Mouse (Mus musculus) forebrain, embryonic 16.5 days (tissue): Measurements from ENCODE around the gene Fcrlb. TPM values are rescaled to one million over a fixed set of nuclear protein-coding genes. Genes with fewer than 3 reads are reported as not detected.

Experiments
- ATAC-seq: fragments of 200-750 bp; cut with Nextera tagmentation; 2 replicates; pipeline ENCODE4 v1.8.0; 2017; ENCODE audit warnings: mild to moderate bottlenecking, moderate library complexity
- H3K27ac ChIP-seq: fragments of 300-500 bp; sonication (generic); 2 replicates; pipeline ENCODE4 v1.5.1; 2014; ENCODE audit warnings: low read length, control low read depth
- H3K27me3 ChIP-seq: fragments of 300-500 bp; sonication (generic); replicated peaks from 2 replicates; pipeline ENCODE4 v1.6.1; 2014; ENCODE audit warnings: low read length; ENCODE audit not compliant: control insufficient read depth, insufficient read depth
- H3K36me3 ChIP-seq: fragments of 300-500 bp; sonication (generic); 2 replicates; pipeline ENCODE4 v1.6.1; 2014; ENCODE audit not compliant: control insufficient read depth, insufficient read depth
- H3K4me1 ChIP-seq: fragments of 300-500 bp; sonication (generic); replicated peaks from 2 replicates; pipeline ENCODE4 v1.6.1; 2014; ENCODE audit warnings: low read length; ENCODE audit not compliant: control insufficient read depth, insufficient read depth
- H3K4me2 ChIP-seq: fragments of 300-500 bp; sonication (generic); 2 replicates; pipeline ENCODE4 v1.6.1; 2014; ENCODE audit warnings: mild to moderate bottlenecking, low read length, control low read depth
- H3K4me3 ChIP-seq: fragments of 300-500 bp; sonication (generic); replicated peaks from 2 replicates; pipeline ENCODE4 v1.5.1; 2014; ENCODE audit warnings: mild to moderate bottlenecking, low read length, control low read depth
- H3K9ac ChIP-seq: fragments of 300-500 bp; sonication (generic); replicated peaks from 2 replicates; pipeline ENCODE4 v1.6.1; 2014; ENCODE audit warnings: low read depth, low read length, control low read depth
- H3K9me3 ChIP-seq: fragments of 300-500 bp; sonication (generic); 2 replicates; pipeline ENCODE4 v1.6.1; 2016; ENCODE audit warnings: low read length; ENCODE audit not compliant: control insufficient read depth
- WGBS: fragments of 180-500 bp; shearing (Covaris S2); extraction: QIAGEN DNeasy Blood & Tissue Kit; methylation state at CpG from one replicate; pipeline ENCODE4 v1.1.7; 2014; 5-methylcytosine and 5-hydroxymethylcytosine counted together
- polyA plus RNA-seq: library from polyadenylated mRNA; unstranded; fragments of >200 nt; fragmentation: Nextera tagmentation; extraction: Ambion mirVana; gene quantifications from 2 replicates; pipeline ENCODE4 v1.2.1, GENCODE M21; 2015

Fcrlb gene
- polyA plus RNA-seq, 1 experiment from 2014 or later, result 0.22 TPM

DNA sequence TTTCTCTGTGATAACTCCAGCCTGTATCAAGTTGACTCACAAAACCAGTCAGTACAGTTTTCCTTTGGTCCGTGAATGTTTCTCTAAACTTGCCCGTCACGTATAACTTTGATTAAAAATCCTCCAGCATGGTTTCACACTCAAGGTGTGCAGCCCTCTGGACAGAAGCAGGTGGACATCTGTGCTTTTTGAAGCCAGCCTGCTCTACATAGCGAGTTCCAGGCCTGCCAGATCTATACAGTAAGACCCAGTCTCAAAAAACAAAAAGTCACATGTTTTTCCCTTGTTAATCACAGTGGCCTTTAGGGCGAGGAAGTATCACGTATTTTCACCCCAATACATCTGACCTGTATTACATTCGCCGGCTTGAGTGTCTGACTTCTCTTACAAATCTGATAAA is 28.4 kb downstream of the Fcrlb start:
- Histone ChIP-seq H3K4me3 (peak overlapping the region; percentile 64), H3K4me2 (peak overlapping the region; percentile 83), H3K27ac (no peak overlapping the region; the same call in 1 of the 2 replicates), H3K9ac (peak overlapping the region; percentile 73), H3K4me1 (peaks cover 15% of the 10 kb centered on the region), H3K9me3 (no peaks in the 10 kb centered on the region), H3K36me3 (peaks cover under 1% of the 10 kb centered on the region), H3K27me3 (no peaks in the 10 kb centered on the region)
- no peak for ATAC-seq
- 25% methylated on average over 8 of the region's 8 CpGs for WGBS

DNA sequence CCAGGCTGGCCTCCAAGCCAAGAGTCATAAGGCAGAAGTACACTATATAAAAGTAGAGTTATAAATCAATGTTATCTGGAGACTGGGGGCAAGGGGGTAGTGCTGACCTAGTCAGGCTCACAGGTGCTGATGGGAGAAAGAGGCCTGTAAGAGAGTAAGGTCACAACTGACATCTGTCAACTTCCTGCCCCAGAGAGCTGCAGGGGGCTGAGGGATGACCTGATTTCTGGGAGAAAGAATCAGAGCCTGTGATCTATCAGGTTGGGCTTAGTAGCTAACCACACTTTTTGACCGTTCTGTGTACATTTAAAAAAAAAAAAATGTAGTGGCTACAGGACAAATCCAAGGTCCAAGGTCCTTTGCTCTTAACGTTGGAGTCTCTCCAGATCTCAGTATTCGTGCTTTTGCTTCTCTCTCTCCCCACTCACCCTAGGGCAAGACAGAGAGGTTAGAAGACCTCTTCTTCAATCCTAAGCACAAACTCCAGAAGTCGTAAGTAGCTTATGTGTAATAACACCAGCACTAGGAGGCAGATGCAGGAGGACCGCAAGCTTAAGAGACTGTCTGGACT is 29.7 kb downstream of the Fcrlb start:
- Histone ChIP-seq H3K27me3 (no peaks in the 10 kb centered on the region), H3K36me3 (peaks cover 6% of the 10 kb centered on the region), H3K27ac (no peak overlapping the region), H3K4me3 (no peak overlapping the region), H3K4me1 (peaks cover 15% of the 10 kb centered on the region), H3K4me2 (no peak overlapping the region), H3K9ac (no peak overlapping the region), H3K9me3 (no peaks in the 10 kb centered on the region)
- WGBS, result 91% methylated on average over 5 of the region's 5 CpGs
- ATAC-seq, result no peak

DNA sequence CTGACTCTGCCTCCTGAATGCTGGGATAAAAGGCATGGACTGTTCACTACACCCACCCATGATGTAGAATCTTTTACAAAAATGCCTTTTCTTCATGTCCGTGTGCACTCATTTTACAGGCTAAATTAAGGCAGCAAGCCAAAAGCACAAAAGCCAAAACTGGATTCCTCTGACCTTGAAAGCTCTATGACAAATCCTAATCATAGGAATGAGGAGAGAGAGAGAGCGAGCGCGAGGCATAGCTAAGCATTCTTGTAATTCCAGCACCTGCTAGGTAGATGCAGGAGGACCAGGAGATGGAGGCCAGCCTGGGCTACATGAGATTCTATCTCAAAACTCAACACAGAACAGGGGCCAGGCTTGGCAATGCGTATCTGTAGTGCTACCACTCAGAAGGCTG is 35.8 kb downstream of the Fcrlb start:
- Histone ChIP-seq H3K36me3 (peaks cover 11% of the 10 kb centered on the region), H3K27ac (no peak overlapping the region), H3K4me1 (no peaks in the 10 kb centered on the region), H3K4me3 (no peak overlapping the region), H3K9me3 (no peaks in the 10 kb centered on the region), H3K4me2 (no peak overlapping the region), H3K27me3 (no peaks in the 10 kb centered on the region), H3K9ac (no peak overlapping the region)
- WGBS, result 93% methylated on average over 5 of the region's 5 CpGs
- no peak for ATAC-seq

GRCm38 (mm10) chr1:170875676-170876075 is 37.1 kb downstream of the Fcrlb start:
- no peak overlapping the region for H3K4me2 ChIP-seq
- 93% methylated on average over 3 of the region's 3 CpGs for WGBS
- peaks cover 13% of the 10 kb centered on the region for H3K36me3 ChIP-seq
- no peak for ATAC-seq
- no peaks in the 10 kb centered on the region for H3K9me3 ChIP-seq
- H3K27ac ChIP-seq, result no peak overlapping the region
- H3K4me1 ChIP-seq, result no peaks in the 10 kb centered on the region
- no peaks in the 10 kb centered on the region for H3K27me3 ChIP-seq
- H3K9ac ChIP-seq, result no peak overlapping the region
- H3K4me3 ChIP-seq, result no peak overlapping the region

DNA sequence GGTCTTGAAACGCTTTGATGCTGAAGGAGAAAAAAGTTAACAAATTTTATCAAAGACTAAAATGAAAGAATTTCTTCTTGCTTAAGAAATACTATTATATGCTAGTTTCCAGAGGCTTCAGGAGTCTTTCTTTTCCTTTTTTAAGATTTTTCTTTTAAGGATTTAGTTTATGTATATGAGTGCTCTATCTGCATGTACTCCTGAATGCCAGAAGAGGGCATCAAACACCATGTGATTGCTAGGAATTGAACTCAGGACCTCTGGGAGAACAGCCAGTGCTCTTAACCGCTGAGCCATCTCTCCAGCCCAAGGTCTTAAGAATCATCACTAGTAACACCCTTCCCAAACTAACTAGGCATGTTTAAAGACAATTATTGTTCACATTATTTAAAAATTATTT is 40.8 kb downstream of the Fcrlb start:
- ATAC-seq, result no peak
- Histone ChIP-seq H3K4me1 (peaks cover 3% of the 10 kb centered on the region; the same call in 1 of the 2 replicates), H3K9ac (no peak overlapping the region), H3K4me3 (no peak overlapping the region), H3K4me2 (no peak overlapping the region), H3K9me3 (no peaks in the 10 kb centered on the region), H3K36me3 (peaks cover 7% of the 10 kb centered on the region; the same call in 1 of the 2 replicates), H3K27ac (no peak overlapping the region), H3K27me3 (no peaks in the 10 kb centered on the region)
- 87% methylated on average over 2 of the region's 2 CpGs for WGBS

- H3K9me3 ChIP-seq, result no peaks in the 10 kb centered on the region
- 84% methylated on average over 6 of the region's 6 CpGs for WGBS
- peaks cover 7% of the 10 kb centered on the region for H3K4me1 ChIP-seq
- no peak overlapping the region for H3K27ac ChIP-seq
- no peak overlapping the region for H3K9ac ChIP-seq
- H3K4me3 ChIP-seq, result no peak overlapping the region
- no peaks in the 10 kb centered on the region for H3K27me3 ChIP-seq
- H3K4me2 ChIP-seq, result no peak overlapping the region
- H3K36me3 ChIP-seq, result peaks cover 7% of the 10 kb centered on the region; the same call in 1 of the 2 replicates
- ATAC-seq, result no peak
Measured at GRCm38 (mm10) chr1:170871402-170871801, 41.3 kb downstream of the Fcrlb start.

DNA sequence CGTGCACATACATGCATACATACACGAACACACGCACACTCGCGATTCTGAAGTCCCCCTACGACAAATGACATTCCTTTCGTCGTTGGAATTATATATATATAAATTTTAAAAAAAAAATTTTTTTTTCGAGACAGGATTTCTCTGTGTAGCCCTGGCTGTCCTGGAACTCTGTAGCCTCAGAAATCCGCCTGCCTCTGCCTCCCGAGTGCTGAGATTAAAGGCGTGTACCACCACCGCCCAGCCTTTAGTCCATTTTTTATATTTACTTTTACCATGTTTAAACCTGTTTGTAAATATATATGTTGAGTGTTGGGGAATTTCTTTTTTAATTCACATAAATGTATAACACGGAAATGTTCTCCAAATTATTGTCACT is 43.8 kb downstream of the Fcrlb start:
- 0 out of 2 replicates have a peak overlapping the region, but pooled peaks have one; percentile 39 for H3K27ac ChIP-seq
- H3K9ac ChIP-seq, result peak overlapping the region; percentile 55
- 19% methylated on average over 14 of the region's 14 CpGs for WGBS
- H3K9me3 ChIP-seq, result no peaks in the 10 kb centered on the region
- H3K4me2 ChIP-seq, result peak overlapping the region; percentile 81
- H3K36me3 ChIP-seq, result 0 out of 2 replicates have a peak, but pooled peaks cover 2% of the 10 kb centered on the region
- H3K27me3 ChIP-seq, result no peaks in the 10 kb centered on the region
- H3K4me3 ChIP-seq, result peak overlapping the region; percentile 55
- ATAC-seq, result peak; percentile 27
- peaks cover 10% of the 10 kb centered on the region for H3K4me1 ChIP-seq

DNA sequence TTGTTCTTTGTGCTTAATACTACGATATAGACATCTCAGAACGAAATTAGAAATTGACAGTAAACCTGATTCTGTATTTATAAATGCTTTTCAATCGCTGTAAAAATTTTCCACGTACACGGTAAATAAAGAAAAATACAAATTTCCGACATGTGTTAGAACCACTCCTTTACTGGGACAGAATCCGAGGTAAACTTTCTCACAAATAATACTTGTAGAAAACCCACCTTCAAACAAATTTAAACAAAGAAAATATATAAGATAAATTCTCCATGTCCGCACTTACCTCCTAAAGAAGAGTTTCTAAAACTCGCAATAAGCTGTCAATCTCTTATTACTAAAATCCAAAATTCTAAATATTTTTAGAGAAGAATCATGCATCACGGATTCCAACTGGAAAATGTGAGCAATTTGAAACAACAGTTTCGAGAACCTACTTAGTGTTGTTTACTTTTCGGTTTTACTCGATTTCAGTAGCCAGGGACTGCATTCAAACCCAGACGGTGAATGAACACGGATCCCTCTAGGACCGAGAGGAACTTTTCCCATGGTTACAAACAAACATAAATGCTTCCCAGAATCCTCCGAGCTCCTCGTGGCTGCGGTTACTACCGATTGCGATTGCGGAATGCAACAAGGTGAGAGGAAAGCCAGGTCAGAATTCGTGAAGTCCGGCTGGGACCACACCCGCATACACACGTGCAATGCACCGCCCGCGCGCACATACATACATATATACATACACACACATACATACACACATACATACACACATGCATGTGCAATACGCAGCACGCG is 44.4 kb downstream of the Fcrlb start:
- peak overlapping the region; percentile 81 for H3K4me2 ChIP-seq
- peak overlapping the region; percentile 88 for H3K9ac ChIP-seq
- 0 out of 2 replicates have a peak, but pooled peaks cover 2% of the 10 kb centered on the region for H3K36me3 ChIP-seq
- no peaks in the 10 kb centered on the region for H3K27me3 ChIP-seq
- H3K9me3 ChIP-seq, result no peaks in the 10 kb centered on the region
- peak overlapping the region; percentile 96 for H3K4me3 ChIP-seq
- H3K27ac ChIP-seq, result 0 out of 2 replicates have a peak overlapping the region, but pooled peaks have one; percentile 39
- peaks cover 10% of the 10 kb centered on the region for H3K4me1 ChIP-seq
- under 1% methylated on average over 33 of the region's 33 CpGs for WGBS
- peak; percentile 89 for ATAC-seq

GRCm38 (mm10) chr1:170867691-170868105 is 45.0 kb downstream of the Fcrlb start, which contains the start of gene Atf6:
Gene Atf6 (minus strand): TSS chr1:170867771.
- Histone ChIP-seq H3K36me3 (0 out of 2 replicates have a peak, but pooled peaks cover 2% of the 10 kb centered on the region), H3K9ac (peak within 1 kb of the TSS; percentile 88), H3K27ac (peak within 1 kb of the TSS; percentile 61), H3K27me3 (no peaks in the 10 kb centered on the region), H3K9me3 (no peaks in the 10 kb centered on the region), H3K4me3 (peak within 1 kb of the TSS; percentile 96), H3K4me2 (peak within 1 kb of the TSS; percentile 81), H3K4me1 (peaks cover 10% of the 10 kb centered on the region)
- peak; percentile 76 for ATAC-seq
- WGBS, result under 1% methylated on average over 25 of the region's 25 CpGs
